In the genomic region with DNA sequence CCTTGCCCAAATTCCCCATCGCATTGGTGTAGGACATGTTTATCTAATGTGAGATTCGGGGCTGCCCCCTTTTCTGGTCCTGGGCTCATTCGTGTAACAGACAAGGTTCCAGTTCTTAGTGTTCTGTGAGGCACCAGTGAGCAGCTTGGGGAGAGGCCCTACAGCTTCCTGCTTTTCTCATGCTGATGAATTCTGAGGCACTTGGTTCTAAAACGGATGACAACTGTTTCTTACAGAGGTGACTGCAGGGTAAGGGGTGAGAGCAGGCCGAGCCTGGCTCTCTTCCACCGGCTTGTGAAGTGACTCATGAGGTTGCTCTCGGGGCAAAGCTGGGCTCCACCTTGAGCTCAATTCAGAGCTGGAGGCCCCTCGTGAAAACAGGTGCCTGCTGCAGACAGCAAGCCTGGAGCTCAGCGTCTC, we compare ENCODE assay signal across 7 mouse cellular contexts.
DNase-seq lines count a peak whose midpoint lies in the region; TF ChIP-seq lines count a peak whose summit lies in the region.

No protein-coding gene starts in this region.

- no peaks in the 10 kb centered on the region for H3K27me3 ChIP-seq in spleen, adult 2 months (ENCODE audit: control insufficient read depth, insufficient read depth, low read length)

- WGBS in bone marrow, adult 2 months = 23% methylated on average over 9 of the region's 9 CpGs
- 16% methylated on average over 9 of the region's 9 CpGs for WGBS in spleen, adult 2 months

- peaks cover 1% of the 10 kb centered on the region; the same call in 1 of the 2 replicates for H3K4me1 ChIP-seq in bone marrow, adult 2 months (ENCODE audit: control insufficient read depth, insufficient read depth, low read length)
- H3K4me1 ChIP-seq in spleen, adult 2 months (ENCODE audit: control insufficient read depth, insufficient read depth, insufficient read length) = peaks cover 35% of the 10 kb centered on the region

- peak overlapping the region; percentile 63; the same call in 1 of the 2 replicates for H3K27ac ChIP-seq in bone marrow, adult 2 months (ENCODE audit: control insufficient read depth, insufficient read depth, low read depth, low read length, poor library complexity)
- H3K27ac ChIP-seq in spleen, adult 2 months (ENCODE audit: insufficient read depth, low read length) = peak overlapping the region; percentile 83

- no peak for TF ChIP-seq CTCF in bone marrow, adult 2 months (IDR thresholded peaks at IDR 0.05; ENCODE audit: control insufficient read depth, insufficient read depth, low read length)
- TF ChIP-seq CTCF in spleen, adult 2 months (IDR thresholded peaks at IDR 0.05; ENCODE audit: extremely low read depth, insufficient read depth, insufficient read length, insufficient replicate concordance) = no peak

- peak; percentile 3 for DNase-seq in spleen, adult 12 weeks (ENCODE audit: low spot score)
- DNase-seq in spleen, postnatal 14 days (ENCODE audit: low spot score in 2 of 2) = no peak
- peak; percentile 62 for DNase-seq in NIH3T3 (ENCODE audit: low read depth)
- peak; percentile 52 to 56 for DNase-seq in spleen, adult 2 months (ENCODE audit: low read depth in 1 of 2, low spot score in 2 of 2)
- DNase-seq in cerebellum, adult 18-20 months = no peak
- no peak for DNase-seq in cerebellum, postnatal 25 days

- TF ChIP-seq POLR2A in bone marrow, adult 2 months (IDR thresholded peaks at IDR 0.05; ENCODE audit: borderline replicate concordance, control insufficient read depth, low read depth, low read length) = no peak
- TF ChIP-seq POLR2A in spleen, adult 2 months (IDR thresholded peaks at IDR 0.05; ENCODE audit: low read depth, low read length) = no peak

- no peak overlapping the region for H3K4me3 ChIP-seq in bone marrow, adult 2 months (replicated peaks; ENCODE audit: control insufficient read depth, low read depth, low read length)
- no peak overlapping the region for H3K4me3 ChIP-seq in spleen, adult 2 months (ENCODE audit: extremely low read depth, insufficient read depth, insufficient read length)

- no peaks in the 10 kb centered on the region for H3K36me3 ChIP-seq in spleen, adult 2 months (ENCODE audit: control insufficient read depth, insufficient read depth, low read length)

Comparison
In these comparisons a context has a peak if more than half of its experiments do, and no peak if none do; other contexts are left out.
1. DNase-seq: peak in spleen, adult 12 weeks (single experiment), NIH3T3 (single experiment) and spleen, adult 2 months (2 of 2); none in spleen, postnatal 14 days (0 of 2), cerebellum, adult 18-20 months (0 of 2) and cerebellum, postnatal 25 days (0 of 2).